Mouse (Mus musculus): ENCODE measurements at regions not wholly inside any gene's neighbourhood (a gene's known extent, or its start where the extent isn't known, plus 50 kb on each side); places are given as distances from the start of the nearest gene placed in this dataset.

DNA sequence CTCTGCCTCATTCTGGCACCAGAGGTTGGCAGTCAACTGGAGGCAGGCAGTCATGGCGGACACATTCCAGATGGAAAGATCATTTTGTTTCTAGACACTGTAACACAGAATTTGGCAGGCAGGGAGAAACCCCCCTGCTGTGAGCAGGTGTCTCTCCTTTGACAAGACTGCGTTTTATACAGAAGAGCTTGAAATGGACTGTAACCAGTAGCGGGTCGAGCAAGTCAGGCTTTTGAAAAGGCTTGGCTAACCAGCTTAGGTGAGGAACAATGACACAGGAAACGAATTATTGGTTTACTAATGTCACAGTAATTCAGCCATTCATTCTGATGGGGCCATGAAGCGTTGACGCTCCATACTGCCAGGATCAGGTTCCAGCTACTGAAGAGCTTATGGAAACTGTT lies 275.3 kb upstream of the Slc24a5 start:
- no peak overlapping the region for H3K27ac ChIP-seq (ENCODE audit: control insufficient read depth, low read depth, low read length)
- no peaks in the 10 kb centered on the region; a peak in 1 of 4 replicates for H3K27me3 ChIP-seq (ENCODE audit: control insufficient read depth in 1 of 2, insufficient read depth in 2 of 2, low read length in 2 of 2)
- H3K79me2 ChIP-seq (ENCODE audit: control insufficient read depth, insufficient read depth, low read length, poor library complexity) = no peaks in the 10 kb centered on the region
- no peak overlapping the region for H3K9ac ChIP-seq (ENCODE audit: control insufficient read depth, low read depth, low read length, poor library complexity, severe bottlenecking)
- DNase-seq (ENCODE audit: low read depth, low spot score) = no peak
- H3K36me3 ChIP-seq (ENCODE audit: control insufficient read depth in 1 of 2, insufficient read depth in 2 of 2, low read length in 2 of 2) = no peaks in the 10 kb centered on the region
- no peaks in the 10 kb centered on the region for H3K9me3 ChIP-seq (replicated peaks; ENCODE audit: insufficient read depth, low read length)
- H3K4me3 ChIP-seq (ENCODE audit: control insufficient read depth in 1 of 2, insufficient read depth in 1 of 2, low read depth in 2 of 2, low read length in 2 of 2) = no peak overlapping the region
- TF ChIP-seq TAL1 (IDR thresholded peaks at IDR 0.05; ENCODE audit: low read length) = no peak
- TF ChIP-seq NELFE (IDR thresholded peaks at IDR 0.05; ENCODE audit: low read depth, low read length) = no peak
- no peak for TF ChIP-seq MXI1 (IDR thresholded peaks at IDR 0.05; ENCODE audit: low read depth, low read length)
- TF ChIP-seq NRF1 (IDR thresholded peaks at IDR 0.05; ENCODE audit: insufficient read depth, low read depth, low read length, poor library complexity, severe bottlenecking) = no peak
- no peak for TF ChIP-seq RCOR1 (IDR thresholded peaks at IDR 0.05; ENCODE audit: low read depth, low read length)
- TF ChIP-seq HCFC1 (IDR thresholded peaks at IDR 0.05; ENCODE audit: low read depth, low read length) = no peak
- no peak for TF ChIP-seq USF1 (IDR thresholded peaks at IDR 0.05; ENCODE audit: low read depth, low read length)
- no peak for TF ChIP-seq SMC3 (IDR thresholded peaks at IDR 0.05; ENCODE audit: low read depth, low read length)
- TF ChIP-seq POLR2AphosphoS5 (IDR thresholded peaks at IDR 0.05; ENCODE audit: borderline replicate concordance, low read depth, low read length) = no peak
- TF ChIP-seq SIN3A (IDR thresholded peaks at IDR 0.05; ENCODE audit: low read length) = no peak
- TF ChIP-seq TCF12 (IDR thresholded peaks at IDR 0.05; ENCODE audit: low read depth, low read length) = no peak
- no peaks in the 10 kb centered on the region for H3K4me1 ChIP-seq (ENCODE audit: control insufficient read depth in 1 of 2, insufficient read depth in 2 of 2, low read length in 2 of 2)

DNA sequence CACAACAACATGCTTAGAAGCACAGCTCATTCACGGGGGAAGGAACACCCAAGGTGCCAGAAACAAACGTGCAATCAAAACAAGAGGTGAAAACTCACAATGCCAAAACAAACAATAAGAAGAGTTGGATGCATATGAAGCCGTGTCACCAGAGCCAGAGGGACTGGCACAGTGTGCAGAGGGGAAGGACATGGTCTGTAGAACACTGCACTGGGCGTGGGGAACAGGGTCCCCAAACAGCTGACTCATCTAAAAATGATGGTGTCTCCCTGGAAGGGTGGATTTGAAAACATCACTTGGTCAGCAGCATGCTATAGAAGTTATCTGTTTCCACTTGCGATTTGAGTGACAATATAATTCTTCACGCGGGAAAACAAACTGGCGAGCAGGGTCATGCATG lies 256.2 kb upstream of the Slc24a5 start:
- TF ChIP-seq RCOR1 (IDR thresholded peaks at IDR 0.05; ENCODE audit: low read depth, low read length) (no peak), JUND (IDR thresholded peaks at IDR 0.05; ENCODE audit: low read depth, low read length) (no peak), BHLHE40 (IDR thresholded peaks at IDR 0.05; ENCODE audit: borderline replicate concordance, low read depth, low read length) (no peak), NRF1 (IDR thresholded peaks at IDR 0.05; ENCODE audit: insufficient read depth, low read depth, low read length, poor library complexity, severe bottlenecking) (no peak), CHD1 (IDR thresholded peaks at IDR 0.05; ENCODE audit: low read depth, low read length) (no peak), UBTF (IDR thresholded peaks at IDR 0.05; ENCODE audit: borderline replicate concordance, insufficient read depth, low read depth, low read length) (no peak), MAX (IDR thresholded peaks at IDR 0.05; ENCODE audit: low read length) (no peak), E2F4 (IDR thresholded peaks at IDR 0.05; ENCODE audit: borderline replicate concordance, low read depth, low read length) (no peak), MEF2A (IDR thresholded peaks at IDR 0.05; ENCODE audit: extremely low read depth, insufficient replicate concordance, low read depth, low read length, poor library complexity, severe bottlenecking) (no peak), SIN3A (IDR thresholded peaks at IDR 0.05; ENCODE audit: low read length) (no peak), CHD2 (IDR thresholded peaks at IDR 0.05; ENCODE audit: low read length) (no peak), MYB (IDR thresholded peaks at IDR 0.05; ENCODE audit: low read depth, low read length) (no peak), MXI1 (IDR thresholded peaks at IDR 0.05; ENCODE audit: low read depth, low read length) (no peak), POLR2AphosphoS2 (IDR thresholded peaks at IDR 0.05; ENCODE audit: low read length) (no peak), SMC3 (IDR thresholded peaks at IDR 0.05; ENCODE audit: low read depth, low read length) (no peak), USF1 (IDR thresholded peaks at IDR 0.05; ENCODE audit: low read depth, low read length) (no peak), ELF1 (IDR thresholded peaks at IDR 0.05; ENCODE audit: low read depth, low read length) (no peak)
- Histone ChIP-seq H3K9me3 (replicated peaks; ENCODE audit: insufficient read depth, low read length) (no peaks in the 10 kb centered on the region), H3K4me3 (ENCODE audit: control insufficient read depth in 1 of 2, insufficient read depth in 1 of 2, low read depth in 2 of 2, low read length in 2 of 2) (no peak overlapping the region), H3K9ac (ENCODE audit: control insufficient read depth, low read depth, low read length, poor library complexity, severe bottlenecking) (no peak overlapping the region), H3K27me3 (ENCODE audit: control insufficient read depth in 1 of 2, insufficient read depth in 2 of 2, low read length in 2 of 2) (no peaks in the 10 kb centered on the region), H3K27ac (ENCODE audit: control insufficient read depth, low read depth, low read length) (no peak overlapping the region), H3K36me3 (ENCODE audit: control insufficient read depth in 1 of 2, insufficient read depth in 2 of 2, low read length in 2 of 2) (no peaks in the 10 kb centered on the region), H3K4me1 (ENCODE audit: control insufficient read depth in 1 of 2, insufficient read depth in 2 of 2, low read length in 2 of 2) (no peaks in the 10 kb centered on the region), H3K79me2 (ENCODE audit: control insufficient read depth, insufficient read depth, low read length, poor library complexity) (no peaks in the 10 kb centered on the region)
- DNase-seq (ENCODE audit: low read depth, low spot score) = no peak
